Mouse (Mus musculus): ENCODE results near the gene Cyp24a1. TPM values are rescaled to one million over a fixed set of nuclear protein-coding genes. Genes with fewer than 3 reads are reported as not detected.

Gene Cyp24a1
- polyA plus RNA-seq (2015; fragmentation: Nextera tagmentation; extraction: Ambion mirVana), result not detected in 2 replicates

DNA sequence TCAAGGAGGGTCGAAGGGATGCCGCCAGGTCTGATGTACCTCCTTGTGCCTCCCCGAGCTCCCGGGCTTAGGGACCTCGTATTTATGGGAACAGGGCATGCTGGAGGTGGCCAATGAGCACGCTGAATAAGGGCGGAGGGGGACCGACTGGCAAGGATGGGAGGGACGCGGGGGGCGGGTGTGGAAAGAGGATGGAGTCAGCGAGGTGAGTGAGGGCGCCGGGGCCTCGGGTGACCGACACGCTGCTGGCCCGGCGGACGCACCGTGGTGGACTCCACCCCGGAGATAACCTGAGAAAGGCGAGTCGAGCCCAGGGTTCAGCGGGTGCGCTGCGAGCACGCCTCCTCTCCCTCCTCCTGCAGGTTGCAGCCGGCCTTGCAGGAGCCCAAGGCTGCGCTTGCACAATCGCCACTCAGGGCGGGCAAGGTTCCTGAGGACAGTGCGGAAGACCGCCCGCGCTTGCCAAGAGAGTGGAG, at the start of gene Cyp24a1:
TSS of gene Cyp24a1 (minus strand) at position 55 of the 476 bp plus-strand sequence.
- WGBS, result under 1% methylated on average over 36 of the region's 36 CpGs
- Histone ChIP-seq H3K27me3 (replicated peaks; ENCODE audit: control insufficient read depth, insufficient read depth, low read length) (peaks cover 65% of the 10 kb centered on the region), H3K4me2 (replicated peaks; ENCODE audit: low read depth) (peak within 1 kb of the TSS; percentile 56), H3K27ac (ENCODE audit: low read depth, low read length) (no peak within 1 kb of the TSS), H3K9ac (ENCODE audit: low read depth, low read length) (no peak within 1 kb of the TSS), H3K4me1 (replicated peaks; ENCODE audit: control insufficient read depth, insufficient read depth, low read length) (no peaks in the 10 kb centered on the region; the same call in 1 of the 2 replicates), H3K36me3 (ENCODE audit: control insufficient read depth, insufficient read depth) (no peaks in the 10 kb centered on the region), H3K9me3 (ENCODE audit: control insufficient read depth) (no peaks in the 10 kb centered on the region), H3K4me3 (ENCODE audit: low read depth, low read length) (peak within 1 kb of the TSS; percentile 12; the same call in 1 of the 2 replicates)
- peak; percentile 92 for ATAC-seq
- peak; percentile 74 for TF ChIP-seq CTCF (IDR thresholded peaks at IDR 0.05; ENCODE audit: low read depth)

DNA sequence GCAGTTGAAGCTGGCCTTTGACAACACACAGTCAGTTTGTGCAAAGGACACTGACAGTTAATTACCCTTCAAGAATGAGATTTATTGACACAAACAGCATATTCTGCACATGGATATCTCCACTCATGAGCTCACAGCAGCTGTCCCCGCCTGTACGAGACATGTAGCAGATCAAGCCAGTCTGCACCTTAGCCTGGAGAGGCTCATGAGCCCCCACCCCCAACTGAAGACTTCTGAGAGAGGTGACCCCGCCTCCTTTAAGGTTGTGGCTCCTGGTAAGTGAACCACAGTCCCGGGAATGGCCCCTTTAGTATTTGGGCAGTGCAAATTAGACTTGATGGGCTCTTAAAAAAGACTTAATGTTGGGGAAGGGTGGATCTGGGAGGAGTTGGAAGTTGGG, 48.8 kb upstream of the Cyp24a1 start:
- no peaks in the 10 kb centered on the region for H3K9me3 ChIP-seq (ENCODE audit: control insufficient read depth)
- no peaks in the 10 kb centered on the region for H3K27me3 ChIP-seq (replicated peaks; ENCODE audit: control insufficient read depth, insufficient read depth, low read length)
- H3K4me2 ChIP-seq (replicated peaks; ENCODE audit: low read depth), result no peak overlapping the region
- TF ChIP-seq CTCF (IDR thresholded peaks at IDR 0.05; ENCODE audit: low read depth), result no peak
- no peak overlapping the region for H3K27ac ChIP-seq (ENCODE audit: low read depth, low read length)
- no peak overlapping the region for H3K9ac ChIP-seq (ENCODE audit: low read depth, low read length)
- no peak overlapping the region for H3K4me3 ChIP-seq (ENCODE audit: low read depth, low read length)
- ATAC-seq, result no peak
- 39% methylated on average over 4 of the region's 4 CpGs for WGBS
- no peaks in the 10 kb centered on the region for H3K4me1 ChIP-seq (replicated peaks; ENCODE audit: control insufficient read depth, insufficient read depth, low read length)
- no peaks in the 10 kb centered on the region for H3K36me3 ChIP-seq (ENCODE audit: control insufficient read depth, insufficient read depth)

DNA sequence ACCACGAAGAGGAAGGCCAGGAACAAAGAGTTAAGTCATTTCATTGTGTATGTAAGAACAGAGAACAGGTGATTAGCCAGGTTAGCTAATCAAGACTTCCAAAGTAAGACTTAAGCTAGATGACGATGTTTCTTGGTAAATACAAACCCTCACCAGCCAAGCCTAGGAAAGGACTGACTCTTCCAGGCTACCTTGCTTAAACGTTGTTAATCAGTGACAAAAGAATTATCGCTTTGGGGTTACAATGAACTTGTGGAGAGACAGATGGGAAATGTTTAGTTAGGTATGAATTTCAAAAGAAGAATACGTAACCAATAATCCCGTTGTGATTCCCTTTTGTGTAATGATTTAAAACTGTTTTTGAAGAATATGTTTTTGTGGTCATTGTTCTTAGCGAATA, 48.0 kb upstream of the Cyp24a1 start:
- no peak for TF ChIP-seq CTCF (IDR thresholded peaks at IDR 0.05; ENCODE audit: low read depth)
- Histone ChIP-seq H3K36me3 (ENCODE audit: control insufficient read depth, insufficient read depth) (no peaks in the 10 kb centered on the region), H3K27me3 (replicated peaks; ENCODE audit: control insufficient read depth, insufficient read depth, low read length) (no peaks in the 10 kb centered on the region), H3K4me3 (ENCODE audit: low read depth, low read length) (no peak overlapping the region), H3K9ac (ENCODE audit: low read depth, low read length) (no peak overlapping the region), H3K4me1 (replicated peaks; ENCODE audit: control insufficient read depth, insufficient read depth, low read length) (no peaks in the 10 kb centered on the region), H3K4me2 (replicated peaks; ENCODE audit: low read depth) (no peak overlapping the region), H3K27ac (ENCODE audit: low read depth, low read length) (no peak overlapping the region), H3K9me3 (ENCODE audit: control insufficient read depth) (no peaks in the 10 kb centered on the region)
- no peak for ATAC-seq
- WGBS, result 64% methylated on average over 7 of the region's 7 CpGs

DNA sequence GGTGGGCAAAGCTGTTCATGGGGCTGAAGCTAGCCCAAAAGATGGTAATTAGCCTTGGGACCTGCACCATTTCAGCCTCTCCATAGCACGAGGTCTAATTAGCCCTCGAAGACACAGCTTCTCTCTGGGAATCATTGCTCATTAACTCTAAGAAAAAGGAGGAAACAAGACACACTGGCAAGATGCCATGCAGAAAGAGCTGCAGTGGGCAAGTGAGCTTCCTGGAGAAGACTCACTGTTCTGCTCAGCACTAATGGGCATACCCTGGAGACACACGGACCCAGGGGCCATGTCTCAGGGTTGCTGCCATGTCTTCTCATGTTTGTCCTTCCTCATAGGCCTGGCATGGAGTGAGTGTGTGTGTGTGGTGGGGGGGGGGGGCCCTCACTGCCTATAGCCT, 47.2 kb upstream of the Cyp24a1 start:
- no peaks in the 10 kb centered on the region for H3K4me1 ChIP-seq (replicated peaks; ENCODE audit: control insufficient read depth, insufficient read depth, low read length)
- WGBS, result 71% methylated on average over 3 of the region's 3 CpGs

DNA sequence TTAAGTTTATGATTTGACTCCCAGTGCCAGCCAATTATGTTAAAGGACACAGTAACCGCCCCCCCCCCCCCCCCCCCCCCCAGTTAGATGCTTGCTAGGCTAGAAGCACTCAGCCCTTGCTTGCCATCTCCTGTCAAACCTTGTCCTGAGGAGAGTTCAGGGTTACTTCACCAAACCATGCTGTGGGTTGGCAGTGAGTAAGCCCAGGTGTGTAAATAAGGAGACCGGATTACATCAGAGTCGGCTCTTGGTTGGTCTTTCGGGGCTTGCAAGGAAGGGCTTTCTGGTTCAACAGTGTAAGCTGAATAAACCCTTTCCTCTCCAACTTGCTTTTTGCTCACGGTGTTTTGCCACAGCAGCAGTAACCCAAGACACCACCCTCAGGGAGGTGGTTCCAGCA, 46.7 kb upstream of the Cyp24a1 start:
- Histone ChIP-seq H3K4me1 (replicated peaks; ENCODE audit: control insufficient read depth, insufficient read depth, low read length) (no peaks in the 10 kb centered on the region), H3K27ac (ENCODE audit: low read depth, low read length) (no peak overlapping the region), H3K9ac (ENCODE audit: low read depth, low read length) (no peak overlapping the region), H3K27me3 (replicated peaks; ENCODE audit: control insufficient read depth, insufficient read depth, low read length) (no peaks in the 10 kb centered on the region), H3K36me3 (ENCODE audit: control insufficient read depth, insufficient read depth) (no peaks in the 10 kb centered on the region), H3K4me3 (ENCODE audit: low read depth, low read length) (no peak overlapping the region), H3K9me3 (ENCODE audit: control insufficient read depth) (no peaks in the 10 kb centered on the region), H3K4me2 (replicated peaks; ENCODE audit: low read depth) (no peak overlapping the region)
- 73% methylated on average over 5 of the region's 5 CpGs for WGBS
- ATAC-seq, result no peak
- TF ChIP-seq CTCF (IDR thresholded peaks at IDR 0.05; ENCODE audit: low read depth), result no peak

More for the DNA sequence above, 47.2 kb upstream of the Cyp24a1 start:
- no peak for ATAC-seq
- Histone ChIP-seq H3K9me3 (ENCODE audit: control insufficient read depth) (no peaks in the 10 kb centered on the region), H3K27ac (ENCODE audit: low read depth, low read length) (no peak overlapping the region), H3K9ac (ENCODE audit: low read depth, low read length) (no peak overlapping the region), H3K36me3 (ENCODE audit: control insufficient read depth, insufficient read depth) (no peaks in the 10 kb centered on the region), H3K4me2 (replicated peaks; ENCODE audit: low read depth) (no peak overlapping the region), H3K27me3 (replicated peaks; ENCODE audit: control insufficient read depth, insufficient read depth, low read length) (no peaks in the 10 kb centered on the region), H3K4me3 (ENCODE audit: low read depth, low read length) (no peak overlapping the region)
- TF ChIP-seq CTCF (IDR thresholded peaks at IDR 0.05; ENCODE audit: low read depth), result no peak

DNA sequence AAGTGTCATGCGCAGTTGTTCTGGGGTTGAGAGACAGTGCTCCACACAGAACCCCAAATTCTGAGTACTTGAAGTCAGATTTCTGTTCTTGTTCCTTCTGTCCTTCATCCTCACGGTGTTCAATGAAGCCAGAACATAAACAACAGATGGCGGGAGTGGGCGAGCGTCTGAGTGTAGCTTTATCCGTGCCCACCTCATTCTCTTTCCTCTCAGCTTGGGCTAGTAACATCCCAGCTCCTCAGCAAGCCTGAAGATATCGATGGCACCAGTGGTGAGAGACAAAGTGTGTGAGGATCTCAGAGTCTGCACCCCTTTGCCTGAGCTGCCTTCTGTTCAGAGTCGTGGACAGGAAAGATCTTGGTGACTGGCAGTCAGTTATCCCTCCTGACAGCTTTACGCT, 42.3 kb upstream of the Cyp24a1 start:
- Histone ChIP-seq H3K4me1 (replicated peaks; ENCODE audit: control insufficient read depth, insufficient read depth, low read length) (no peaks in the 10 kb centered on the region), H3K36me3 (ENCODE audit: control insufficient read depth, insufficient read depth) (no peaks in the 10 kb centered on the region), H3K9ac (ENCODE audit: low read depth, low read length) (no peak overlapping the region), H3K9me3 (ENCODE audit: control insufficient read depth) (no peaks in the 10 kb centered on the region), H3K27me3 (replicated peaks; ENCODE audit: control insufficient read depth, insufficient read depth, low read length) (no peaks in the 10 kb centered on the region), H3K4me2 (replicated peaks; ENCODE audit: low read depth) (no peak overlapping the region), H3K27ac (ENCODE audit: low read depth, low read length) (no peak overlapping the region), H3K4me3 (ENCODE audit: low read depth, low read length) (no peak overlapping the region)
- no peak for ATAC-seq
- 77% methylated on average over 9 of the region's 9 CpGs for WGBS
- no peak for TF ChIP-seq CTCF (IDR thresholded peaks at IDR 0.05; ENCODE audit: low read depth)

DNA sequence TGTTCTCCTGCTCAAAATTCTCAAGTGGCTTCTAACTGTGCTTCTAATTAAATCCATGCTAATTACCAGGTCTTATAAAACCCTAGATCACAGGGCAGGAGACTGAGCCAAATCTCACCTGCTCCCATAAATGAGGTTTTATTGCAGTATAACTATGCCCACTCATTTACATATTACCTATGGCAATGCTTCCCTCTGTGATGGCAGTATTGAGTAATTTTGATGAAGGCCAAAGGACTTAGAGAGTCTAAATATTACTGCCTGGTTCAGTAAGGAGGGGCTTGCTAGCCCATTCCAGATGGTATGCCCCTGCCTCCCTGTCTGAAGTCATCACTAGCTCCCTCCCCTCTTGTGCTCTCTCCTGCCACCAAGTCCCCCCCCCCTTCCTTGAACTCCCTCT, 38.9 kb upstream of the Cyp24a1 start:
- no peak overlapping the region for H3K4me3 ChIP-seq (ENCODE audit: low read depth, low read length)
- H3K4me1 ChIP-seq (replicated peaks; ENCODE audit: control insufficient read depth, insufficient read depth, low read length), result no peaks in the 10 kb centered on the region
- H3K9ac ChIP-seq (ENCODE audit: low read depth, low read length), result no peak overlapping the region
- no peak for TF ChIP-seq CTCF (IDR thresholded peaks at IDR 0.05; ENCODE audit: low read depth)
- H3K36me3 ChIP-seq (ENCODE audit: control insufficient read depth, insufficient read depth), result no peaks in the 10 kb centered on the region
- no peaks in the 10 kb centered on the region for H3K9me3 ChIP-seq (ENCODE audit: control insufficient read depth)
- ATAC-seq, result no peak
- no peak overlapping the region for H3K4me2 ChIP-seq (replicated peaks; ENCODE audit: low read depth)
- no peak overlapping the region for H3K27ac ChIP-seq (ENCODE audit: low read depth, low read length)
- no peaks in the 10 kb centered on the region for H3K27me3 ChIP-seq (replicated peaks; ENCODE audit: control insufficient read depth, insufficient read depth, low read length)
